Mouse (Mus musculus) ovary, adult 10 weeks (tissue): Measurements from ENCODE around the gene Tlr2. TPM values are rescaled to one million over a fixed set of nuclear protein-coding genes. Genes with fewer than 3 reads are reported as not detected.

Experiments used
- polyA plus RNA-seq: library from polyadenylated mRNA; stranded (reverse); fragments of 350-450 nt; fragmentation: Illumina TruSeq; extraction: RNeasy Lipid Tissue Mini Kit (QIAGEN cat#74804); gene quantifications from one replicate; pipeline ENCODE4 v1.2.3, GENCODE M21; 2014

Tlr2 gene
- 5.9 TPM for polyA plus RNA-seq

GRCm38 (mm10) chr3:83841095-83841850, at the start of gene Tlr2:
Gene Tlr2 (minus strand): TSS chr3:83841767.

Other genes with a start within 250 kb of the Tlr2 start
- gene Sfrp2, start 75.4 kb downstream of the Tlr2 start, polyA plus RNA-seq, result 11.2 TPM
- gene Tmem131l, start 198.4 kb upstream of the Tlr2 start, polyA plus RNA-seq, result 45.4 TPM